ENCODE assay signal across 17 mouse cellular contexts in genomic region chr2:161799946-161800345, GRCm38 (mm10).
DNase-seq lines count a peak whose midpoint lies in the region; ATAC-seq and TF ChIP-seq lines count a peak whose summit lies in the region.
"Had no signal": no experiment of that assay in that cellular context is flagged by ENCODE, and none has a peak within 500 bp of the region (broad histone marks: within the 10 kb centered on the region; RNA-seq: fewer than 3 reads in every experiment).

No protein-coding gene starts in this region.

- TF ChIP-seq CTCF in cerebellum, adult 2 months (IDR thresholded peaks at IDR 0.05; ENCODE audit: borderline replicate concordance, insufficient read depth, low read depth, low read length), result no peak

- H3K4me1 ChIP-seq in cerebellum, adult 2 months (ENCODE audit: control insufficient read depth, insufficient read depth, low read length), result peaks cover 3% of the 10 kb centered on the region; the same call in 1 of the 2 replicates
- no peaks in the 10 kb centered on the region for H3K4me1 ChIP-seq in midbrain, embryonic 15.5 days
- H3K4me1 ChIP-seq: stomach, embryonic 15.5 days had no signal

- TF ChIP-seq POLR2A in cerebellum, adult 2 months (IDR thresholded peaks at IDR 0.05; ENCODE audit: borderline replicate concordance, insufficient read depth, low read length), result no peak

- H3K9ac ChIP-seq in midbrain, embryonic 15.5 days, result no peak overlapping the region
- H3K9ac ChIP-seq: stomach, embryonic 15.5 days had no signal

- H3K4me3 ChIP-seq in cerebellum, adult 2 months (replicated peaks; ENCODE audit: insufficient read depth, low read depth, low read length), result no peak overlapping the region
- no peak overlapping the region for H3K4me3 ChIP-seq in midbrain, embryonic 15.5 days
- H3K4me3 ChIP-seq: heart, adult 2 months; stomach, embryonic 15.5 days had no signal

- H3K9me3 ChIP-seq in midbrain, embryonic 15.5 days, result no peaks in the 10 kb centered on the region
- H3K9me3 ChIP-seq: stomach, embryonic 15.5 days had no signal

- DNase-seq in cerebellum, adult 2 months, result peak; percentile 17 to 34
- no peak for DNase-seq in cerebellum, adult 11 months
- DNase-seq in frontal cortex, postnatal 25 days (ENCODE audit: low spot score in 2 of 2), result peak; percentile 32 to 47
- peak; percentile 65 to 83 for DNase-seq in left cerebral cortex, adult 18-20 months (ENCODE audit: low spot score in 2 of 2)
- DNase-seq in right cerebral cortex, postnatal 14 days, result peak; percentile 45
- DNase-seq in retina, embryonic 14.5 days (ENCODE audit: low spot score), result no peak
- no peak for DNase-seq in gastrocnemius, adult 8-10 months (ENCODE audit: low spot score in 2 of 2)
- DNase-seq: heart, adult 2 months; heart, postnatal 10 days; kidney, adult 8-10 months; liver; lung, adult 2 months; thymus, postnatal 4 days had no signal

- H3K27ac ChIP-seq in cerebellum, adult 2 months (ENCODE audit: insufficient read depth, low read length), result no peak overlapping the region
- no peak overlapping the region for H3K27ac ChIP-seq in midbrain, embryonic 15.5 days
- H3K27ac ChIP-seq: heart, adult 2 months; hindbrain, postnatal 0 days; stomach, embryonic 15.5 days had no signal

- no peak for ATAC-seq in midbrain, embryonic 15.5 days (replicated peaks)
- ATAC-seq: hindbrain, postnatal 0 days; Patski had no signal

- no peaks in the 10 kb centered on the region for H3K27me3 ChIP-seq in cerebellum, adult 2 months (ENCODE audit: control insufficient read depth, insufficient read depth, low read length)
- no peaks in the 10 kb centered on the region for H3K27me3 ChIP-seq in midbrain, embryonic 15.5 days (replicated peaks)
- H3K27me3 ChIP-seq: stomach, embryonic 15.5 days had no signal

- WGBS in cerebellum, adult 2 months, result 18% methylated on average over 6 of the region's 6 CpGs
- WGBS in midbrain, embryonic 15.5 days, result 80% methylated on average over 6 of the region's 6 CpGs

- H3K36me3 ChIP-seq in midbrain, embryonic 15.5 days (replicated peaks), result no peaks in the 10 kb centered on the region
- H3K36me3 ChIP-seq: stomach, embryonic 15.5 days had no signal

- no peak overlapping the region for H3K4me2 ChIP-seq in midbrain, embryonic 15.5 days
- H3K4me2 ChIP-seq: stomach, embryonic 15.5 days had no signal

Comparison
In these comparisons a context has a peak if more than half of its experiments do, and no peak if none do; other contexts are left out.
1. DNase-seq: peak in cerebellum, adult 2 months (2 of 2), frontal cortex, postnatal 25 days (2 of 2), left cerebral cortex, adult 18-20 months (2 of 2) and right cerebral cortex, postnatal 14 days (single experiment); none in cerebellum, adult 11 months (single experiment), retina, embryonic 14.5 days (single experiment) and gastrocnemius, adult 8-10 months (0 of 2).